Mouse (Mus musculus) liver, postnatal 0 days (tissue): ENCODE data around the gene Adgrf1.

Source experiments
- CTCF ChIP-seq: sonication (generic); IDR thresholded peaks from 2 replicates; pipeline ENCODE4 v1.5.1; 2016; ENCODE audit warnings: antibody characterized with exemption, low read depth
- EP300 ChIP-seq: IDR thresholded peaks from 2 replicates; pipeline ENCODE4 v1.6.1; 2016; ENCODE audit warnings: antibody characterized with exemption, low read depth, mild to moderate bottlenecking

DNA sequence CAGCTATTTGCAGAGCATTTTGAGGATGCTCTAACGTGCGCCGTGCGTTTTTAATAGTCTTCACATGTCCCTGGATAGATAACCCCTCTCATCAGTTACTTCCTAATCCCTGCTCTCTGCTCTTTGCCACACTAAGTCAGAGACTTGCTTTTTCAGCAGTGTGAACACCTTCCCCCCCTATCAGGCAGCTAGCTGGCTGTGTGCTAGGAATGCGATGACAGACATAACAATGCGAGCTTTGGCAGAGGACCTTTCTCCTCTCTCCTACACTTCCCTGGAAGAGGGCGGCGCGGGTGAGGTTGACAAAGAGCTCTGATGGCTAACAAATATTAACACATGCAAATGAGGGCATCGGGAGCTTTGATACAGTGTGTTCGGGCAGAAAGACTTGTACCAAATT is 92.2 kb downstream of the Adgrf1 start:
- TF ChIP-seq CTCF (no peak), EP300 (no peak)
